Mouse (Mus musculus) layer of hippocampus, adult 9-11 months (tissue): ENCODE measurements at regions not wholly inside any gene's neighbourhood (a gene's known extent, or its start where the extent isn't known, plus 50 kb on each side); places are given as distances from the start of the nearest gene placed in this dataset.
"Not testable (repeated sequence)": the region's sequence is repeated elsewhere in the genome, so short reads cannot be mapped to it uniquely, and the experiment has no call there.

ENCODE experiments used
- DNase-seq: peaks from one replicate; pipeline ENCODE4 v3.0.0; 2022

GRCm38 (mm10) chr1:94969543-94969942 lies 343.9 kb upstream of the Fam174a start:
- no peak for DNase-seq

GRCm38 (mm10) chr1:94970103-94970759 lies 343.2 kb upstream of the Fam174a start:
- DNase-seq, result peak; percentile 23

GRCm38 (mm10) chr1:94993338-94993737 lies 320.1 kb upstream of the Fam174a start:
- DNase-seq, result no peak

- no peak for DNase-seq
These were observed 309.5 kb upstream of the Fam174a start for GRCm38 (mm10) chr1:95003900-95004299.

- no peak for DNase-seq
These were observed 282.8 kb upstream of the Fam174a start for GRCm38 (mm10) chr1:95030579-95030978.

GRCm38 (mm10) chr1:95033661-95034414 lies 279.6 kb upstream of the Fam174a start:
- DNase-seq, result not testable (repeated sequence)

GRCm38 (mm10) chr1:95038411-95038810 lies 275.0 kb upstream of the Fam174a start:
- no peak for DNase-seq

GRCm38 (mm10) chr1:95040332-95040731 lies 273.1 kb upstream of the Fam174a start:
- DNase-seq, result no peak

GRCm38 (mm10) chr1:95043355-95043754 lies 270.1 kb upstream of the Fam174a start:
- DNase-seq, result no peak

- no peak for DNase-seq
These were observed 248.9 kb upstream of the Fam174a start for GRCm38 (mm10) chr1:95064330-95065193.

GRCm38 (mm10) chr1:95065620-95066019 lies 247.8 kb upstream of the Fam174a start:
- no peak for DNase-seq

GRCm38 (mm10) chr1:95066040-95066439 lies 247.4 kb upstream of the Fam174a start:
- no peak for DNase-seq

- no peak for DNase-seq
These were observed 238.3 kb upstream of the Fam174a start for GRCm38 (mm10) chr1:95075151-95075550.

GRCm38 (mm10) chr1:95109966-95110365 lies 203.5 kb upstream of the Fam174a start:
- peak; percentile 68 for DNase-seq

GRCm38 (mm10) chr1:95113493-95113892 lies 199.9 kb upstream of the Fam174a start:
- no peak for DNase-seq

- DNase-seq, result no peak
These were observed 165.9 kb upstream of the Fam174a start for GRCm38 (mm10) chr1:95147531-95147930.

GRCm38 (mm10) chr1:95174013-95174582 lies 139.3 kb upstream of the Fam174a start:
- no peak for DNase-seq

GRCm38 (mm10) chr1:95218912-95219311 lies 94.5 kb upstream of the Fam174a start:
- DNase-seq, result peak; percentile 60

GRCm38 (mm10) chr1:95223289-95223688 lies 90.1 kb upstream of the Fam174a start:
- peak; percentile 75 for DNase-seq

- DNase-seq, result no peak
These were observed 71.7 kb upstream of the Fam174a start for GRCm38 (mm10) chr1:95241671-95242150.
